Mouse (Mus musculus): Measurements from ENCODE around the gene Cog6.
A peak's percentile ranks its signal among the peaks of the same experiment; 100 is the strongest.

Gene Cog6

DNA sequence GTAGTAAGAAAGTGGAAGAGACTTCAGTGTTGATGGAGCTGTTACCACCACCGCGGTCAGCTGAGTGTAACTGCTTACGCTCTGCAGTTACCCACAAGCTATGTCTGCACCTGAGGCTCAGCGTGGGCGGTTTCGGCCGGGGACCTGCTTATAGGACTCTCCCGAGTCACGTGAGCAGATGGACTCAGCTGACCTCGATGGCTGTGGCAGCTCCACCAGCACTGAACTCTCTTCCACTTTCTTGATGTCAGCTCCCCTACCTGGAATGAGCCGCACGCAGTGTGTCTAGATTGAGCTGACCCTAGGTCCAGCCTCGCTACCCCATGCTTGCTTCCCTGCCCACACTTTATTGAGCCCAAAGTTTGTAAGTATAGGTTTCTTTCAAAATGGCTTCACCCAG, 56.1 kb downstream of the Cog6 start:
- DNase-seq, result no peak

DNA sequence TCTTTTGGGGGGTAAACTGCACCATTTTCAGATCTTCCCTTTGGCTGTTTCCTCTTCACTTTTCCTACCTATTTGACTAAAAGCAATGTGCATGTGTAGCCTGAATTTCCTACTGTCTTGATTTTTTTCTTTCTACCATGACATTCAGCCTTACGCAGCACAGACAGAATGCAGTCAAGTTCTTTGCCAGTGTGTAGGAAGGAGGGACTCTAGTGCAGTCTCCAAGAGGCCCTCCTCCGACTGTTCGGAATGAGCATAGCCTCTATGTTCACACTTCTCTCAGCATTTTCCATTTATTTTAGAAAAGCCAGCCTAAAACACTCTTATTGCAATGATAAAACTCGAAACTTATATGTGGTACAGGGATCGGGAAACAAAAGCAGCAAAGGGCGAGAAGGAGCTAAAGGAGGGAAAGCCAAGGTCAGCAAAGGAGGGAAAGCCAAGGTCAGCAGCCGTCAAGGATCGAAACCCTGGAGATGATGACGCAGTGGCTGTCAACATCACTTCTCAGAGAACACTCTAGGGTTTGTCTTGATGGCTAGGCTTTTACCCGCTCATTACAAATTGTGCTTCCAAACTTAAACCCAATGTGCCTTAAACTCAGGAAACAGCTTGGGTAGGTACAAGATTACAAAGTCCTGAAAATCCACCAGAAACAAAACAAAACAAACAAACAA, 58.5 kb downstream of the Cog6 start:
- DNase-seq, result no peak

DNA sequence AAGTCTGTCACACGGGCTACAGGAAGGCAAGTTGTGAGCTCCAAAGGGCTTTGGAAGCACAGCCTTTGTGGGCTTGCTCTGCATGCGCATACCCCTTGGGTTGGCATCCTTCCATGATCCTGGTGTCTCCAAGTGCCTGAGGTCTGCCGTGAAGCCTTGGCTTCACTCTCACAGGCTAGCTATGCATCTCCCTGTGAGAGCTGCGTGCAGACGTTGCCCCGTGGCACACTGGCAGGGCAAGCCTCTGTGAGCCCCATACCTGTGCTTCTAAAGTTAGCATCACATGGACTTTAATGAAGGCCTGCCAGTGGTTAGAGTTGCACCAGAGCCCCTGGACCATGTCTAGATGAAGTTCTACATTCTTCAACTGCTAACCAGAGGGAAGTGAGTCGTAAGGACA, 59.2 kb downstream of the Cog6 start:
- no peak for DNase-seq

DNA sequence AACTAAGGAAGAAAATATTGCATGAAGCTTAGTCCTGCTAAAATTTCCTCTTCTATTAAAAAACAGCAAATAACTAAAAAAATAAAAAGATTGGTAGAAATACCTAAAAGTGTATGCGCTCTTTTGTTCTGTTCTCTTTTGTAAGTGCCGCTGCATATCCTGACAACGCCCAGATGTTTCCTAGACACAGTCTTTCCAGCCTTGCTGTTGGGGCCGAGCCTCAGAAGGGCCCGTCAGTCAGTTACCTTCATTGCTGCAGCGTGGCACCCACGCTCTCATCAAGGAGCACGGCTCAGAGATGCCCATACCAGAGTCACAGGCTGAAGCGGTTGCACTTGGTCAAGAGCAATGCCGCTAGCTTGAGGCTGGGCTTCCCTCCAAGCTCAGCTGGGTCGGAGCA, 60.8 kb downstream of the Cog6 start:
- DNase-seq, result no peak

DNA sequence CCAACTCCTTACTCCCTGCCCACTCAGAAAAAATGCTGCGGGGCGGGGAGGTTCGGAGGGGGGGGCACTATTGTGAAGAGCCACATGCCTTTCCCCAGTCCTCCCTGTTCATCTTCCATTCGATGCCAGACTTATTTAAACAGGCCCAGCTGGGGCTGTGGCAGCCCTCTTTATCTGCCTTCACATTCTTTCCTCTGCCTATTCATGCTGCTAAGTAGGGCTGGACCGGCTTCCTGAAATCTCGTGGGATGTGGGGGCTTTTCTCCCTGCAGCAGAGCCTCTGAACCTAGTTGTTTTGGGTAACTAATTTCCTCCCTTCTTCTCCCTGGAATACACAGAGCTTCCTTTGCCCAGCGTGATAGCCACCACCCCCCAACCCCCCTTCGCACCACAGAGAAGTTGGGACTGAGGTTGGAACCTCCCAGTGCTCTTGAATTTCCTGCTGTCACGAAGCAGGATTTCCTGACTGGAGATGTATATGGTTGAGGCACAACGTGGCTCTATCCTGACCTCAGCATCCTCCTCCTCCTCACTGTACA, 61.5 kb downstream of the Cog6 start:
- no peak for DNase-seq

DNA sequence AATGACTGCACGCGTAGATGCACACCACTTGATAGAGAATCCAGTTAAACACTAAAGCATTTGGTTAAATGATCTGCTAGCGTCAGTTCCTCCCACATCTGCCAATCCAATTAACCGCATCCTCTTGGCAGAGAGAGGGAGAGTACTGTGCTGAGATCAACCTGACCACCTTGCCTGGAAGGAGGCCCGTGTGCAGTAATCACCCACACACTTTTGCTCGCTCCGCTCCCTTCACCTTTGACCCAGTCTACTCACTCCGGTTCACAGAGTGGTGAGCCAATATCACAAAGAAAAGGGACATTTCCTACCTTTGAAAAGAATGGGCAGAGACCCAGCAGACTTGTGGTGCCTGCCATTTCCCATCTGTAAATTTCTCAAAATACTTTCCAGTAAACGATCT, 62.4 kb downstream of the Cog6 start:
- DNase-seq, result peak; percentile 56

DNA sequence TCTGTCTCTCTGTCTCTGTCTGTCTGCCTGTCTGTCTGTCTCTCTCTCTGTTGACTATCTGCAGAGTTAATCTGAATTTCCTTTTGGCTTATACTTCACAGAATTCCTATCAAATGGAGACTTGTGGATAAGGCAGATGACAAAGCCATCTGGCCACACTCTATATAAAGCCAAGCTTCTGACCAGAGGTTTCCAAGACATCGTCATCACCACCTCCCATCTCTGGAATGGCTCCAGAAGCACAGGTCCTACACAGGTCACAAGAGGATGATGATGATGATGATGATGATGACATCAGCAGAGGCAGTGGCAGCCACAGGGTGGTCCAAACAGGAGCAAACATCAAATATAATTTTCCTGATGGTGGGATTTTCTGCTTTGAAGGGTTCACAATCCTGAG, 63.2 kb downstream of the Cog6 start:
- no peak for DNase-seq

DNA sequence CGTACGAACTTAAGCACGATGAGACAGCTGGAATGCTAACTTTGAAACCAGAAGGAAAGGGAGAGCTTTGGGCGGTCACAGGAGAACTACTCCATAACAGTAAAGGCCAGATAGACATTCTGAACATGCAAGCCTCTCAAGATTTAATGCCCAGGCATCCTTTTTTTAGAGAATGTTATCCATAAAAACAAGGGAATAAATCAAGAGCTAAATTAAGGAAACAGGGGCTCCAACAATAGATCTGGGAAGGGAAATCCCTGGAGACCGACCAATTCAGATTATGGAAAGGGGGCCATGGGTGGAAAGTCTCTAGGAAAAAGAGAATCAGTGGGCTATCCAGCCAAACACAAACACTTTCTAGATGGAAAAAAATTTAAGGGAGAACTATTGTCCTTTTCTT, 68.2 kb downstream of the Cog6 start:
- DNase-seq, result no peak

DNA sequence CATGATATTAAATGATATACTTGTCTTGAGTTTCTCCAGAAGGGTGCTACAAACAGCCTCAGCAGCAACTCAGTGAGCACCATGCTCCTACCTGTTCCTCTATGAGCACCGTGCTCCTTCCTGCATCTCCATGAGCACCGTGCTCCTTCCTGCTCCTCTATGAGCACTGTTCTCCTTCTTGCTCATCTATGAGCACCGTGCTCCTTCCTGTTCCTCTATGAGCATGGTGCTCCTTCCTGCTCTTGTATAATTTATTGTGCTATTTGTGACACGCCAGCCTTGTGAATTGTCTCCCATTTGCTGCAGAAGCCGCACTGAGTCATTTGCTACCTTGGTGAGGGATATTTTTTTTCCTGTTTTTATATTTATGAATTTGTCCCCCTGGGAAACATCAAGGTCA, 69.6 kb downstream of the Cog6 start:
- no peak for DNase-seq

DNA sequence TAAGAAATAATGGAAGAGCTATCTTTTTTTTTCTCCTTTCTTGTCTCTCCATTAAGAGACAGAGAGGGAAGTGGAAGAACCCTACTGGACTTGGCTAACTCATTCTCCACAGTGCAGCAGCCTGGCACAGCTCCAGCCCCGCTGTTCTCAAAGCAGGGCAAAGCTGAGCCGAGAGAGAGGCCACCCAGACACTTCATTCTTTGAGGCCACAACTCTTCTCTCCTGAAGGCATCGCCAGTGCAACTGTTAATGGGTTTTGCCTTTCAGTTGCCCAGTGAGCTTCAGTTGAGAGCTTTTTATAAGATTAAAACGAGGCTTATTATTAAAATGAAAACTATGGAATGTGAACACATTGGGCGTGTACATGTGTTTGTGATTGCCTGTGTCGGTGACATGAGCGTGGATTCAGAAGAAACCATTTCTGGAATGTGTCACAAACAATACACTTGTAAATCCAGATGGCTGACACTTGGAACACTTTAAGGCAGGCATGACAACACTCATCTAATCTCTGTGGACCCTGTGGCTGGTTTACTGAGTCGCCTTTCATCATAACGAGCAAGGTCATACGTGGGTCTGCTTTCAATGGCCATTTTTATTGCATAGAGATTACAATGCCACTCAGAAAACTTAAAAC, 76.1 kb downstream of the Cog6 start:
- peak; percentile 92 for DNase-seq

DNA sequence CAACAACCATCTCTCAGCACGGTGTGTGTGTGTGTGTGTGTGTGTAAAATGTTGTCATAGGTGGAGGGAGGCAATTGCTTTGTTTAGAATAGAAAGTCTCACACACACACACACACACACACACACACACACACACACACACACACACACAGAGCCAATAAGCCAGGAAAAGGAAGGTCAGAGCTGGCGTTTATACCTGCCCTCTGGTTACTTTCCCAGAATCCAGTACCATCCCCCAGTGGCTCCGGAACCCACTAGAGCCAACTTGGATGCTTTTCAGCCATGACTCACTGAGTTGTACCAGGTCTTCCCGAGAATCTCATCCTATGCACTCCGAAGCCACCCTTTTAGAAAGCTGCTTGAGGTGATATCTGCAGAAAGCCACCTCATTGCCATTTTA, 78.6 kb downstream of the Cog6 start:
- DNase-seq, result no peak

DNA sequence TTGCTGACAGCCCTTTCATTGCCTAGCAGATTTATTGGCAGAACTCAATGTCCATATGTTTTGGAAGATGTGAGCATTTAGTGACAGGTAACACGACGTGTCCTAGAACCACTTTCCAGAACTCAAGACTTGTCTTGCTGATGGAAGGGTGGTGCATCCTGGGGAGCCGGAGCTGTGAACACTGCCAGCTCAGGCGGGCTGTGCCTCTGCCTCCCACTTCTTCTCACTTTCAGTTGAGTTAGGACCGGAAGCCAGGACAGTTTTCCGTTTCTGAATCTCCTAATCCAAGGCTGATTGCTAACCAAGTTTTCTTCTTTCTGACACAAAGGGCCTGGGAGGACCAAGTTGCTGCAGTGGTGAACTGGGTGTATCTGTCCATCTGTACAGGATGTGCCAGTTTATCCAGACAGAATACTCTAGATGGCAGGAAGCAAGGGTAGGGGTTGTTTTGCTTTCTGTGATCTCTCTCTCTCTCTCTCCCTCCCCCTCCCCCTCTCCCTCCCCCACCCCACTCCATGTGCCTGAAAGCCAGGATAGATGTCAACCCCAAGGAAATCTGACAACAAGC, 79.2 kb downstream of the Cog6 start:
- no peak for DNase-seq

DNA sequence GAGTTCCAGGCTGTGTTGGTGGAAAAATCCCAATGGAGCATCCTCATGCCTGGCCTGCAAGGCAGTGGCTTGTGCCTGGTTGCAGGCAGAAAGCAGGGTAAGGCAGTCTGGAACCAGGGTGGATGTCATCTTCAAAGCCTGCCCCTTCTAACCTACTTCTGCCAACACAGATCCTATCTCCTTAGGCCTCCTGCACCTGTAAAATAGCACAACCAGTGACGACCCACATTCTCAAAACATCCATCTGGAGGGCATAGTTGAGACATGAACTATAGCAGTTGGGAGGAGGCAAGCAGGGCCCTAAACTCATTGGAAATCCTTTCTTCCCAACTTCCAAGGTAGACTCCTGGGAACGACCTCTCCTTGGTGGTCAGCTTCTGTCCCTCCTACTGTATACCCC, 85.1 kb downstream of the Cog6 start:
- no peak for DNase-seq

Data from retina, postnatal 1 day (tissue).